Mouse (Mus musculus) megakaryocyte-erythroid progenitor cell, adult 5-6 weeks (primary cell): Measurements from ENCODE around the gene Fcamr. TPM values are rescaled to one million over a fixed set of nuclear protein-coding genes. Genes with fewer than 3 reads are reported as not detected.
A peak's percentile ranks its signal among the peaks of the same experiment; 100 is the strongest.

Experiments used
- ATAC-seq: replicated peaks from 2 replicates; pipeline ENCODE4 v1.8.0; 2016; ENCODE audit warnings: mild to moderate bottlenecking, inconsistent platforms; ENCODE audit not compliant: severe bottlenecking, poor library complexity, low FRiP score, low TSS enrichment
- total RNA-seq, 2 experiments: library from RNA; stranded (forward) in 1 of 2; stranded (reverse) in 1 of 2; fragments of 200-1000, 215-1000 nt in 1 of 2; fragments of >200 nt in 1 of 2; fragmentation: Nextera tagmentation in 1 of 2; gene quantifications; 2 replicates each; pipeline ENCODE4 v1.2.3; 2014 to 2017

Gene Fcamr
- total RNA-seq (2014; fragmentation: Nextera tagmentation) (not detected in 2 replicates), total RNA-seq (2017) (not detected in 2 replicates)

DNA sequence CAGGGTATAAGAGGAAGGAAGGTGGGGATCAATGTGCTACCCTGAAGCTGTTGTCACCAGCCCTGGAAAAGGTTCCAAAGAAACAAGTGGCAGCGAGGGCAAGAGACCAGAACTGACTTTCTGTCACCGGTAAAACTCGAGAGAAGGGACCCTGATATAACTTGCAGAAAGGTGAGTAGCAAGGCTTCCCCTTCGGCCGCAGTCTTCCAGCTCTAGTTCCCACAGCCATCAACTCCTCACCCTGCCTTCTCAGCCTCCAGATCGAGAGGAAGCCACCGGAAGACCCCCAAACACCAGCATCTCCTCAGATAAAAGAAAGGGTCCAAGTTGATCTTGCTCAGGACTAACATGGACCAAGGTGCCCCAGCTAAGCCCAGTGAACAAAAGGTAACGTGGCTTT lies at the start of gene Fcamr:
Gene Fcamr (plus strand): TSS at position 301 of the 400 bp plus-strand sequence.
- no peak for ATAC-seq

DNA sequence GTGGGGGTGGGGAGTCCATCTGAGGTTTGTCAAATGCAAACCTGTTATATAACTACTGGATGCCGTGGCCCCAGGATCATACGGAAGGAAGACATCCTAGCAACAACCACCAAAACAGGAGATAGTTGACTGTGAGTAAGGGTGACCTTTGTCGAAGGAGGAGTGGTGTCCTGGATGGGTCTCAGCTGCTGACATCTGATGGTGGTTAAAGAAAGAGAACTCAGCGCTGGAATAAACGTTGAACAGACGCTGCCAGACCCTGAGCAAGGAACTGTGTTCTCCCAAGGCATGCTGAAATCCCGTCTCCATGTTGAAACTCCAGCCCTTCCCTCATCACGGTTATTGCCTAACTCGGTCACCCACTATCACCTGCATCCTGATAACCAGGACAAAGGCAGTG lies 41.0 kb upstream of the Fcamr start:
- no peak for ATAC-seq

DNA sequence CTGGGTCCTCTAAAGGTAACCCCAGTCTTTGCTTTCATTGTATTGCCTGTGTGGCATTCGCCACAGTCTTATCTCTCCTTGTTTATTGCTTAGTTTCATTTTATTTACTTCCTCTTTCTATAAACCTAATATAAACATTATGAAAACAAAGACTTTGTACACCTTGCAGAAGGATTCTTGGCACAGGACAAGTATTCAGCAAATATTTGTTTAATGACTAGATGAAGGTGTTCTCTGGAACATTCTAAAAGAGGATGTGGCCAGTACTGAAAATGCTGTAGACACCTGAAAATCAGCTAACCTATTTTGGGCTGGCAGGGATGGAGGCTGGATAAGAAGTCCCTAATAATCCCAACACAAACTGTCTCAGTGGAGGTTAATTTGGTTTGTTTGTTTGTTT lies 39.1 kb upstream of the Fcamr start:
- ATAC-seq, result no peak

DNA sequence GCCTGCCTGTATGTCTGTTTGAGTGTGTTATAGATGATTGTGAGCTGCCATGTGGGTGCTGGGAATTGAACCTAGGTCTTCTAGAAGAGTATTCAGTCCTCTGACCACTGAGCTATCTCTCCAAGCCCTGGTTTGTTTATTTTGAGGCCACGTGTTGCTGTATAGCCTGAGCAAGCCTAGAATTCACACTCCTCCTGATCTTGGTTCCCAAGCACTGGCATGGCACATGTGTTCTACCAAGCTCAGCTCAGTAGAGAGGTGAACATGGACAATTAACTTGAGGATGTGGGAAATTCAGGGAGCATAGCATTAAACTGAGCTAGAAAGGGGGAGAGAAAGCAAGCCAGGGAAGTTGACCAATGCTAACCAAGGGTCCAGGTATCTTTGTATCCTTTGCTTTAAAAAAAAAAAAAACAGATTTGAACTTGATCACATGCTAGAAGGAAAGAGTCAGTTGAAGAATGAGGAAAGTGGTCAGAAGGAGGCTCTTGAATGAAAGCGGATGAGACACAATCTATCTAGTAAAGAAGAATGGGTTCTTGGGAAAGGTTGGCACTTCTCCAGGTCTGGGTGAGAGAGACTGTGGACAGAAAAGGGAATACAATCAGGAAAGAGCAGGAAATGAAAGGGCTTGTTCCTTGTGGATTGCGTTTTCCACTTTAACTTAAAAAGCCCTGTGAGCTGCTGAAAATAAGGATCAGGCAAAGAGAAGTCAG lies 38.5 kb upstream of the Fcamr start:
- no peak for ATAC-seq

DNA sequence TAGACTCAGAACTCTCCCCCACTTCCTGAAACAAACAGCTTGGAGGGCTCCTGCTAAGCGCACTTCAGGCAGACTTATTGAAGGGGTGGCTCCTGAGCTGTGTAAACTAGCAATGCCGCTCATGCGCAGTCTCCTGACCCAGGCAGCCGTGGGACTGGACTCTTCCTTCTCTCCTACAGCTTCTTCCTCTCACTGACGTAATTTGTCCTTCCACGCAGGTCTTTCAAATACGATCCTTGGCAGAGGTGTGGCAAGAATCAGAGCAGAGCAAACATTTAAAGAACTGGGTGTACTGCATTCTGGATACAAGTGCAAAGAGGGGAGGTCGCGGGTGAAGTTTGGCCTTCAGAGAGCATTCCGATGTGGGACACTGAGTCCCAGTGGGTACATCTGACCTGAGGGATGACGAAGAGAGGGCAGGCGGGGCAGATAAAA lies 36.7 kb upstream of the Fcamr start:
- no peak for ATAC-seq

DNA sequence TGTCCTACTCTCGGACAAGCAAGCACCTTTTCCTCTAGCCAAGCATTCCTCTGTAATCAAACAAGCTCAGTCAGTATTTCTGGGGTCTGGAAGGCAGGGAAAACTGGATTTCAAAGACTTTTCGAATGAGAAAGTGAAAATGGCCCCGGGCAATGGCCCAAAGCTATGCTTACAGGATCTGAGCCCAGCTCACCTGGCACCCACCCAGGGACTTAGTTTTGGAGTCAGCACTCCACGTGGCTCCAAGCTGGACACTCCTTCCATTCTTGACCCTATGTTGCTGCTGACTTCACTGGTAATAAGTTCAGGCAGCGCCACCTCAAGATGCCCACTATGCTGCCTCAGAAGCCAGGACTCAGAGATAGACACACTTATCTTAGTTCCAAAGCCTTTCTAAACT lies 33.6 kb upstream of the Fcamr start:
- no peak for ATAC-seq

DNA sequence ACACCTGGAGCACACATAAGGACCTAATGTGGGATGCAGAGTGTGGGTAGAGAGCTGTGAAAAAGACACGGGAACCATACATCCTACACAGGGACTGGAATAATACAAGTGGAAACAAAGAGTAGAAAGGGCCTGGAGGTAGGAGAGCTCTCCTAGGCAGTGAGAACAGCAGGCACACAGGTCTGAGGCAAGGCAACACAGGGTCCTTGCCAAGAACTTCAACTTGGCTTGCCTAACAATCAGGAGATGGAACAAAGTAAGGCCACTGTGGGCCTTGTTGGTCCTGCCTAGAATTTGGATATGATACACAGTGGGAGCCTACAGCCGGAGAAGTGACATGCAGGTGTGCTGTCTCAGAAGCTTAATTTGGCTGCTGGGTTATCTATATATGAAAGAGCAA lies 30.8 kb upstream of the Fcamr start:
- no peak for ATAC-seq

DNA sequence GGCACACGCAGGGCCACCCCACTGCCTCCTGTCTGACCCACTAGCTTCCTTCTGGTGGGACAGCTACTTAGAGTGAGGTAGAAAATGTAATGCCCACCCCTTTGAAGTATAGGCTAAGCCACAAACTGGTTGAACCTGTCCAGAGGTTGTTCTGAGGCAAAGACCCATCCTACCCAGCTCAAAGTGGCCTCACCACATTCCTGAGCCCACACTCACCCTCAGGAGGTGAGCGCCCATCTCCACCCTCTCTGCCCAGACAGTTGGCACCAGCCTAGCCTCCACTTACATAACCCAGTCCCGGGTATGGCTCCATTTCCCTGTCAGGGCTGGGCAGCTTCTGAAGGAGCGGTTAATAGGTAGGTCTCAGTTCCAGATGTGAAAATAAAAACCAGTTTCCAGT lies 30.2 kb upstream of the Fcamr start:
- ATAC-seq, result no peak

DNA sequence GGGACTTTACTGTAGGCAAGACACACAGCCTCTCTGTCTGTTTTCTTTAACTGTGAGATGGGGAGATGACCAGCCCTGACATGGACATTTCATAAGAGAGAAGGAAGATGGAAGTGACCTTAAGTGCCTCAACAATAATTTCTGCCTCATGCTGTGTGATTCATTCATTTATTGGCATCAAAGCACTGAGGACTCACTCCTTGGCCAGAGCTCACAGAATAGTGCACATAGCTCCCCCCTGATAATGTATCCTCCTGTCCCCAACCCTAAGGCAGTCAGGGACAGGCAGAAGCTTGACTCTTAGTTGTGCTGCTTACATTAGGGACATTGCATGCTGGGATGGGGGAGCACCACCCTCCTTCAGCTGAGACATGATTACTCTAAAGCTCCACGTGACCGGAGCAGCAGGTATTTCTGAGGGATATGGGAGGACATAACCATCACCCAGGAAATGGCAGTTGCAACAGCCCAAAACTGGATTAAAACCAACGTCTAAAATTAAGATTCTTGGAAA lies 29.7 kb upstream of the Fcamr start:
- ATAC-seq, result no peak

DNA sequence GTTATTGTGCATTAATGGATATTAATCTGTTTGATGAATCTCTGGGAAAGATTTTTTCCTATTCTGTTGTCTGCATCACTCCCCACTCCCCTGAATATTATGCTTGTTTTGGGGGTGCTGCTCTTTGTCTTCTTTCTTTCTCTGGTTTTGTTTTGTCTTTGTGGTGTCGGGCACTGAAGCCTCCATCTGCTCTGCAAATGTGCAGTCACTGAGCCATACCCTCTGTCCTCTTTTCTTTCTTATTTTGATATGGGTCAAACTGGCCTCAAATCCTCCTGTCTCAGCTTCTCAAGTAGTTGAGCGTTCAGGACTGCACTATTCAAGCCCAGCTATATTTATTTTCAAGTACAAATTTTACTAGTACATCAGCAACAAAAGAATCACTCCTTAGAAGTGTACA lies 25.5 kb upstream of the Fcamr start:
- no peak for ATAC-seq

DNA sequence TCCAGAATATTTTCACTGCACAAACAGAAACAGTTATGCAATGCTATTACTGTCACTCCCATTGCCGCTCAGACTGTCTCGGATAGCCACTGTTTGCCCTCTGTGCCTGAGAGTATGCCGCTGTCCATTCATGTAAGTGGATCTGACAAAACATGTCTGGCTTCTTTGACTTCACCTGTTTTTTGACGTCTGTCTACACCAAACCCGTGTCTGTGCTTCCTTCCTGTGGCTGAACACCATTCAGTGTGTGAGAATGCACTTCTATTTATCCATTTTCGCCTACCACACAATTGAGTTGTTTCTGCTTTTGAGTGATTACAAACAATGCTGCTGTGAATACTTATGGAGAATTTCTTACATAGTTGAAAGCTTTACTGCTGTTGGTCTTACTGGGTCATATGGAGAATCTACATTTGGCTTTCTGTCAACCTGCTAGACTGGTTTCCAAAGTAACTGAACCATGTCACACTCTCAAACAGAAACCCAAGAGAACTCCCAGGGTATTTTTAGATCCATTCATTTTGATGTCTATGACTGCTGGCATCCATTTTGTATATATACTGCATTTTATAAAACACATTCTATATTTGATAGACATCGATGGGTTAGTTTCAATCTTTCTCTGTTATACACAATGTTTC lies 24.9 kb upstream of the Fcamr start:
- no peak for ATAC-seq

DNA sequence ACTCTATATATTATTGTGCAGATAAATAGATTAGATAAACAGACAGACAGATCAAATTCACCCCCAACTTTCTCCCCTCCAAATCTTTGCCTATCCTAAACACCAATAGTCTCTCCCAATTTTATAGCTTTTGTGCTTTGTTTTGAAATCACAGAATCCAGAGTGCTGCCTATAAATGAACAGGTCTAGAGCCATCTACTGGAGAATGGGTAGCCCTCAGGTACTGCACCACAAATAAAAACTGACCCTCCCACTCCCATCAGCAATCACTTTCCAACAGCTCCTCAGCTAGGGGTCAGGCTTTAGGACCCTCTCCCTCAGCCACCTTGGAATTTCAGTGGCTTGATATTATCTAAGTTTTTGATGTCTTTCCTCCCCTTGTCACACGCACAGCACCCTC lies 24.1 kb upstream of the Fcamr start:
- ATAC-seq, result peak; percentile 79

DNA sequence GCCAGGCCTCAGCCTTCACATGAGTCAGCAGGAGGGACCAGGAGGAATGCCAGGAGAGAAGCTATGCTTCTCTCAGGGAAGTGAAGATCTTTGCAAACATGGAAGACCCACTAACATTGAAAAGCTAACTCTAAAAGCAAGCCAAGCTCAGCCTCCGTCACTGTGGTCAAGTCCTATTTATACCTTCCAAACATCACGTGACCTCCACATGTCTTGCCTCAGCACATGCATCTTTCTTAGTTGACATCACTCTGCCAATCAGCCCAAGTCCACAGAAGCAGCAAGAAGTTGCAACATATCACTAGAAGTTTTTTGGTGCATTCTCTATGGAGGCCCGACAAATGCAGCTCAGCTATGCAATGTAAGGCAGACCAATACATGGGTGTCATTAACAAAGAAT lies 20.8 kb upstream of the Fcamr start:
- ATAC-seq, result no peak

DNA sequence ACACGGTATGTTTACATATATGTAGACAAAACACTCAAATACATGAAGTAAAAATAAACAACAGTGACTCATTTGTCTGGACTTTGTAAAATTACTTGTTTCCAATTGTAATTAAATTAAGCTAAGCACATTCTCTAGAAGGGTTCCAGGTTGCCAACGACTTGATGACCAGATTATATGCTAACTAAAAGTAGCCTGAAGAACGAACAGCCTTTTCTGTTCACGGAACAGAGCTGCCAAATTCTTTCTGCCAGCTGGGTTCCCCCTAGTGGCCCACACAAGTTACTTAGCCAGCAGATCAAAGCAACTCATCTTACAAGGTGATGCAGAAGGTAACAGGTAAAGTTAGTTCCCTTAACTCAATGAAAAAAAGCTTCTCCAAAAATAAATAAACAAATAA lies 16.6 kb upstream of the Fcamr start:
- peak; percentile 79 for ATAC-seq

DNA sequence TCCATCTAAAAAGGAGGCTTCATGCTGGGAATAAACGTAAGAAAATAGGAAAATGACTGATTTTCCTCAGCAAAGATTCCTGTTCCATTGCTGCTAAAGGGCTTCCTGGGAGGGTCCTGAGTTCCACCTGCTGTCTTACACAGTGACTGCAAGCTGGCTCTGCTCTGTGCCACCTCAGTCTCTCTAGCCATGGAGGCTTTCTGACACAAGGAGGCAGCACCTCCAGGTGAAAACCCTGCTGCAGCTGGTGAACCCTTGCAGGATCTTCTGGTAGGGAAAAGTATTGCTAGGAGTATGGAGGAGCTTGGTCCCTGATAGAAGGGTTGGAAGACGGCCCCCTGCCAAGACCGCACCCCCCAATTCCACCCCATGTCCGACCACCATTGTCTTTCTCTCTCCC lies 13.7 kb upstream of the Fcamr start:
- 0 out of 2 replicates have a peak, but pooled peaks have one; percentile 59 for ATAC-seq

DNA sequence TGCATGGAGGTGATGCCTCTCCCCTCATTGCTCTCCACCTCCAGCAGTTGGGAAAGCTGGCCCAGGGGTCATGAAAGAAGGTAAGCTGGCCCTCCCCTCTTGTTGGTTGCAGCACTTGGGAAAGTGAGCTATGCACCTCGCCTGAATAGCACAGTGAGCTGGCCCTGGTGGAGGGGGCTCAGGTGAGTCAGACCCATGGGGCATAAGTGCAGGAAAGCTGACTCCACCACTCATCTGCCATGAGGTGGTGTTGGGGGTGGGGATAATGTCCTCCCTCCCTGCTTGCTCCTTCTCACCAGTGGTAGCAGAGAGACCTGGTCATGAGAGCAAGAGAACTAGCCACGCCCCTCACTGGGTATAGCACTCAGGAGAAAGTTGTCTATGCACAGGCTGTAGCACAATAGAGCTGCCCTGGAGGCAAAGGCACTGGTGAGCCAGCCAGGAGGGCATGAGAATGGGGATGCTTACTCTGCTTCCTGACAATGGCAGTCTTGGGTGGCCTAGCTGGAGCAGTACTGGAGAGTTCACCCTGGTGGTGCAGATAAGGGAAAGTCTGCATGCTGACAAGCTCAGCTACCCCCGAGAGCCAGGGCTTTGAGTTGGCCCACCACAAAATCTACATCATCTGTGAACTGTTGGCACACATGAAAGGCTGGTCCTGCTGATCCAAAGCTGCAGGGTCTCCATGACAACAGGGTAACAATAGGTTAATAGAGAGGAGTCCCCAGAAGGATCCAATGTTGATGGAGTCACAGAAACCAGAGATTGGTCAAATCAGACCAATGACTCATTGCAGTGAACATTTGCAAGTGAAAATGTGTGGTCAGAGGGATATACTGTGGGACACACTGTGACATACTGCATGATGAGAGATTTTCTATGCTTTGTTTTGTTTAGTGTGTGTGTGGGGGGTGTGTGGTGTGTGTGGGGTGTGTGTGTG lies 10.9 kb upstream of the Fcamr start:
- ATAC-seq, result peak; percentile 46

DNA sequence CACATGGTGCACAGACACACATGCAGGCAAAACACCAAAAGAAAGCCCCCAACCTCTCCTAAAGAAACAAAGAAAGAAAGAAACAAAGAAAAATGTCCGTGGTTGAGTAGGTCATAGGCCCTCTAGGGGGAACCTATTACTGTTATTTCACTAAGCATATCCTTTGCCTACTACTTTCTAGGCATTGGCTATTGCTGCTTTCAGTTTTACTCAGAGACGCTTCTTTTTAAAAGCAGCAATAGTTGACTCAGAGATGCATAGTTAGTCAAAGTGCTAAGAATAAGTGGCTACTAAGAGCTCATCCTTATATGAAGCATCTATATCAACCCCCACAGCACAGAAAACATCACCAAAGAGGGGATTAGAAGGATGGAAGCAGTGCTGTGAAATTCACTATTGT lies 5.4 kb upstream of the Fcamr start:
- no peak for ATAC-seq

DNA sequence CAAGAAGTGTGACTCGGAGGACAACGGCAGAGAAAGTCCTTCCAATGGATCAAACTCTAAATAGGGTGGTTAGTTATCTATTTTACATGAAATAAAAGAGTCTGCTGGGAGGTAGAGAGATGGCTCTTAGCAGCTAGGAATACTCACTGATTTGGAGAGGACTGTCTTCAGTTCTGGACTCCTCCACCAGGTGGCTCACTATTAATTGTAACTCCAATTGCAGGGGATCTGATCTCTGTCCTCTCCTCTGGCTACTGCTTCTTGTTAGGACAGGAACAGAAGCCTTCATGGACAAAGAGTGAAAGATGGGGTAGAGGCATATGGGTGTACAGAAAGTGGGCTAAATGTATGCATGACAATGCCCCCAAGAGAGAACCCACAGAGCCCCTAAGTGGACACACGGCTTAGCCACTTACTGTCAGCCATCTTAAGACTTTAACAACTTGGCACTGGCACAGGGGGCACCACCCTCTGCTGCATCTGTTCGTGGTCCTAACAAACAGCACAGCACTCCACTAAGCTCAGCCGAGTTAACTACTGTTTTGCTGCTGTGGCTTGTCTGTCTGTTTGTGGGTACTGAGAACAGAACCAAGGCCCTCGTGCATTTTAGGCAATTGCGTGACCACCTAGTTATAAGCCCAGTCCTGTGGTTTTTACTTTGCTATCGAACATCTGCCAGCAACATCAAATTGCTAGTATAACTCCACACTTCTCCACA lies 3.6 kb upstream of the Fcamr start:
- ATAC-seq, result peak; percentile 90

DNA sequence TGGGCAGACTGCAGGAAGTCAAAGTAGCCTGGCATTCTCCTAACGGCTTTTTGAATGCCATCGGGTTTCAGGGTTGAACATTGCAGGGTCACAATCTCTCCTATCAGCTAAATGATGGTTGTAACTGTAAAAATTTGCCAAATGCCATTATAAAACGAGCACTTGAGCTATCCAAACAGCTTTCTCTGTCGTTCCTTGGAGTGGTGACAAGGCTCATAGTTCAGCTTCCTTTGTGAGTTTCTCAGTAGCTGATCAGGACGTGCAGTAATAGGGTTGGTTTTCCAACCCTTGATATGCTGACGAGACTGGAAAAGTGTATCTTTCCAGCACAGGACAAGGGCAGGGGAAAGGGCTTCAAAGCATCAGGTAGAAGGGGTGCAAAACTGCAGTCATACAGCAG lies 2.7 kb upstream of the Fcamr start:
- ATAC-seq, result no peak
